Comparison of ENCODE assay signal across 8 mouse cellular contexts in the genomic region with DNA sequence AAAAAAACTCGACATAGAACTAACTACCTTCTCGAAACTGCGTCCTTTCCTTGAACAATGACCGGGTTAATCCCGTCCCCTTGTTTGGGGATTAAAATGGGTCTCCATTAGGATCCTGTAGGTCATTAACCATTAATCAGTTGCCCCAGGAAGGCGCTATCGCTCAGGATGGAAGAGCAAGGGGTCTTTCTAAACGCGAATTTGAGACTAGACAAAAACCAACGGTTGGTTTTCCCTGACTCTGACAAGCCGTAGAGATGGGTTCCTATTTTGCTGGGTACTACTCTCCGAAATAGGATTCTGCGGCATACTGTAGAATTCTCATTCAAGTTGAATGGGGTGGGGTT. TPM values are rescaled to one million over a fixed set of nuclear protein-coding genes. Genes with fewer than 3 reads are reported as not detected.
DNase-seq lines count a peak whose midpoint lies in the region; ATAC-seq and TF ChIP-seq lines count a peak whose summit lies in the region.

No protein-coding gene starts in this region.

- no peak for TF ChIP-seq POLR2A in bone marrow, adult 2 months (IDR thresholded peaks at IDR 0.05; ENCODE audit: borderline replicate concordance, control insufficient read depth, low read depth, low read length)

- no peaks in the 10 kb centered on the region for H3K27me3 ChIP-seq in kidney, embryonic 14.5 days (ENCODE audit: control insufficient read depth, insufficient read depth, low read length)
- H3K27me3 ChIP-seq in midbrain, embryonic 10.5 days (ENCODE audit: low read depth, poor library complexity, severe bottlenecking) = no peaks in the 10 kb centered on the region

- peak overlapping the region; percentile 60 for H3K4me2 ChIP-seq in kidney, embryonic 14.5 days (replicated peaks; ENCODE audit: low read depth, low read length)

- 7% methylated on average over 13 of the region's 13 CpGs for WGBS in kidney, embryonic 14.5 days
- WGBS in bone marrow, adult 2 months = 6% methylated on average over 13 of the region's 13 CpGs
- WGBS in midbrain, embryonic 10.5 days = 7% methylated on average over 13 of the region's 13 CpGs

- peak overlapping the region; percentile 95; the same call in 1 of the 2 replicates for H3K9ac ChIP-seq in kidney, embryonic 14.5 days (ENCODE audit: low read depth, low read length)

- peaks cover 6% of the 10 kb centered on the region; the same call in 1 of the 2 replicates for H3K4me1 ChIP-seq in kidney, embryonic 14.5 days (ENCODE audit: control insufficient read depth, insufficient read depth, low read length)
- no peaks in the 10 kb centered on the region; the same call in 1 of the 2 replicates for H3K4me1 ChIP-seq in bone marrow, adult 2 months (ENCODE audit: control insufficient read depth, insufficient read depth, low read length)
- peaks cover 17% of the 10 kb centered on the region for H3K4me1 ChIP-seq in midbrain, embryonic 10.5 days

- TF ChIP-seq CTCF in bone marrow, adult 2 months (IDR thresholded peaks at IDR 0.05; ENCODE audit: control insufficient read depth, insufficient read depth, low read length) = no peak

- no peak overlapping the region for H3K27ac ChIP-seq in kidney, embryonic 14.5 days (ENCODE audit: low read depth, low read length)
- H3K27ac ChIP-seq in bone marrow, adult 2 months (ENCODE audit: control insufficient read depth, insufficient read depth, low read depth, low read length, poor library complexity) = no peak overlapping the region
- peak overlapping the region; percentile 88 for H3K27ac ChIP-seq in midbrain, embryonic 10.5 days (replicated peaks)

- H3K4me3 ChIP-seq in kidney, embryonic 14.5 days (ENCODE audit: low read length) = peak overlapping the region; percentile 89
- H3K4me3 ChIP-seq in bone marrow, adult 2 months (replicated peaks; ENCODE audit: control insufficient read depth, low read depth, low read length) = peak overlapping the region; percentile 80
- H3K4me3 ChIP-seq in midbrain, embryonic 10.5 days = peak overlapping the region; percentile 78

- ATAC-seq in kidney, embryonic 14.5 days (ENCODE audit: low FRiP score, low TSS enrichment) = no peak

- peaks cover 24% of the 10 kb centered on the region for H3K36me3 ChIP-seq in kidney, embryonic 14.5 days (ENCODE audit: control insufficient read depth, insufficient read depth, low read length)
- H3K36me3 ChIP-seq in midbrain, embryonic 10.5 days = peaks cover 32% of the 10 kb centered on the region

- no peak for DNase-seq in kidney, adult 9 months
- DNase-seq in gonadal fat pad, adult 2 months (ENCODE audit: low read depth) = peak; percentile 37
- DNase-seq in midbrain, embryonic 10.5 days (ENCODE audit: low spot score) = no peak
- DNase-seq in layer of hippocampus, postnatal 36 days = no peak
- no peak for DNase-seq in adrenal gland, adult 8-10 months
- no peak for DNase-seq in left cerebral cortex, adult 11 months (ENCODE audit: low spot score)

- no peaks in the 10 kb centered on the region for H3K9me3 ChIP-seq in kidney, embryonic 14.5 days (ENCODE audit: control insufficient read depth, low read length)
- H3K9me3 ChIP-seq in midbrain, embryonic 10.5 days (replicated peaks) = no peaks in the 10 kb centered on the region

RNA-seq across cellular contexts. Expression of a gene that starts 0.3 kb away (rescaled TPM):
- 91.4 and 92.5 TPM in 2 replicates for polyA plus RNA-seq in kidney, embryonic 14.5 days (2014; fragmentation: Nextera tagmentation; extraction: Ambion mirVana)
- 28.9 and 43.5 TPM in 2 replicates for polyA plus RNA-seq in bone marrow, adult 2 months (2011; ENCODE audit: insufficient read depth, insufficient read length, low replicate concordance, missing spikeins)
- polyA plus RNA-seq in gonadal fat pad, adult 2 months (2012; rRNA removed) = 6.2 and 12.9 TPM in 2 replicates
- 96.6 and 97.2 TPM in 2 replicates for polyA plus RNA-seq in midbrain, embryonic 10.5 days (2016; fragmentation: Nextera tagmentation; extraction: Ambion mirVana)
- total RNA-seq in layer of hippocampus, postnatal 36 days (2021) = 10 to 100 TPM; 47.9 to 51.2 TPM
- 10 to 100 TPM; 41.6 to 80.5 (median 55.2) TPM for total RNA-seq in adrenal gland, adult 8-10 months (2022)

RNA-seq across cellular contexts. Expression of a gene that starts 14.7 kb away (rescaled TPM):
- 59.7 and 75.0 TPM in 2 replicates for polyA plus RNA-seq in kidney, embryonic 14.5 days (2014; fragmentation: Nextera tagmentation; extraction: Ambion mirVana)
- 48.1 and 48.4 TPM in 2 replicates for polyA plus RNA-seq in bone marrow, adult 2 months (2011; ENCODE audit: insufficient read depth, insufficient read length, low replicate concordance, missing spikeins)
- polyA plus RNA-seq in gonadal fat pad, adult 2 months (2012; rRNA removed) = 73.3 and 116 TPM in 2 replicates
- polyA plus RNA-seq in midbrain, embryonic 10.5 days (2016; fragmentation: Nextera tagmentation; extraction: Ambion mirVana) = 32.2 and 34.4 TPM in 2 replicates
- 10 to 100 TPM; 48.3 to 50.3 TPM for total RNA-seq in layer of hippocampus, postnatal 36 days (2021)
- total RNA-seq in adrenal gland, adult 8-10 months (2022) = 100 to 1,000 TPM; 108 to 148 (median 117) TPM

RNA-seq across cellular contexts. Expression of a gene that starts 15.0 kb away (rescaled TPM):
- polyA plus RNA-seq in kidney, embryonic 14.5 days (2014; fragmentation: Nextera tagmentation; extraction: Ambion mirVana) = 1.3 and 2.9 TPM in 2 replicates
- not detected in 2 replicates for polyA plus RNA-seq in bone marrow, adult 2 months (2011; ENCODE audit: insufficient read depth, insufficient read length, low replicate concordance, missing spikeins)
- 0.35 and 1.4 TPM in 2 replicates for polyA plus RNA-seq in gonadal fat pad, adult 2 months (2012; rRNA removed)
- 1.2 and 1.3 TPM in 2 replicates for polyA plus RNA-seq in midbrain, embryonic 10.5 days (2016; fragmentation: Nextera tagmentation; extraction: Ambion mirVana)
- under 1 TPM; 0.60 to 0.66 TPM for total RNA-seq in layer of hippocampus, postnatal 36 days (2021)
- total RNA-seq in adrenal gland, adult 8-10 months (2022) = under 1 TPM in 2 of 4 experiments, not detected in 2; 0.73 to 0.86 TPM
